Mouse (Mus musculus): Measurements from ENCODE around the gene Spock2.
A peak's percentile ranks its signal among the peaks of the same experiment; 100 is the strongest.
"Not testable (repeated sequence)": the region's sequence is repeated elsewhere in the genome, so short reads cannot be mapped to it uniquely, and the experiment has no call there.

Gene Spock2

GRCm38 (mm10) chr10:60108321-60109111 lies 2.5 kb downstream of the Spock2 start:
- peak; percentile 75 to 76 for DNase-seq

DNA sequence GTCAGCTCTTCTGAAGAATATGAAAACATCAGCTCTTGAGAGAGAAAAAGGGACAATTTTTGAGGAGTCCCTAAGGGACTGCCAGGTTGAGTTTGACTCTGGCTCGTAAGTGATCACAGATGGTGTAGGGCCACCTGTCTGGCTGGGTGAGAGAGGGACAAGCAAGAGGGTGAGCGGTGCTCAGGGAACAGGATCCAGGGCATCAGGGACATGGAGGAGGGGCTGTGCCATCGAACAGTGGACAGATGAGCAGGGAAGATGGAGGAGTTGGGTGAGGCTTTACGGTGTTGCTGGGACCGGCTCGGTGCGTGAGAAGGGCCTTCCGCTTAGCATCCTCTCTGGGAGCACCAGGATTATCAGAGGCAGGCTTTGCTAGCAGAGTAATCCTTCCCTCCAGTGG lies 3.3 kb downstream of the Spock2 start:
- peak; percentile 69 to 80 for DNase-seq

DNA sequence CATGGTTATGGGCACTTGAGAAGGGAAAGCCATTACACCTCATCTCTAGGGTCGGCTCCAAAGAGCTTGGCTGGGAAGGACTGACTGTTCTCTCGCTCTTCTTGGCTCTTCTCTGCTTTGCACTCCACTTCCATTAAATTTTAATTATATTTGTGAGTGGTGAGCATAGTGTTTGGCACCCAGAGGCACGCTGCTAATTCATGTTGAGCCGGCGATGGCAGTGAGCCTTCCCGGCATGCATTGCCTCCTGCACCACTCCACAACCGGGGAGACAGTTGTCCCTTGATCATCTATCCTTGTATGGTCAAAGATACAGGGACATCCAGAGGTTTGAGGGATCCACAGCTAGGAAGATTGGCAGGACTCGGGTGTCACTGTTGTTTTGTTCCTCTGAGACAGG lies 4.0 kb downstream of the Spock2 start:
- peak in 1 of 2 experiments; percentile 48 for DNase-seq

GRCm38 (mm10) chr10:60110908-60111475 lies 5.0 kb downstream of the Spock2 start:
- DNase-seq: no peak

GRCm38 (mm10) chr10:60113965-60114690 lies 8.1 kb downstream of the Spock2 start:
- DNase-seq: no peak

DNA sequence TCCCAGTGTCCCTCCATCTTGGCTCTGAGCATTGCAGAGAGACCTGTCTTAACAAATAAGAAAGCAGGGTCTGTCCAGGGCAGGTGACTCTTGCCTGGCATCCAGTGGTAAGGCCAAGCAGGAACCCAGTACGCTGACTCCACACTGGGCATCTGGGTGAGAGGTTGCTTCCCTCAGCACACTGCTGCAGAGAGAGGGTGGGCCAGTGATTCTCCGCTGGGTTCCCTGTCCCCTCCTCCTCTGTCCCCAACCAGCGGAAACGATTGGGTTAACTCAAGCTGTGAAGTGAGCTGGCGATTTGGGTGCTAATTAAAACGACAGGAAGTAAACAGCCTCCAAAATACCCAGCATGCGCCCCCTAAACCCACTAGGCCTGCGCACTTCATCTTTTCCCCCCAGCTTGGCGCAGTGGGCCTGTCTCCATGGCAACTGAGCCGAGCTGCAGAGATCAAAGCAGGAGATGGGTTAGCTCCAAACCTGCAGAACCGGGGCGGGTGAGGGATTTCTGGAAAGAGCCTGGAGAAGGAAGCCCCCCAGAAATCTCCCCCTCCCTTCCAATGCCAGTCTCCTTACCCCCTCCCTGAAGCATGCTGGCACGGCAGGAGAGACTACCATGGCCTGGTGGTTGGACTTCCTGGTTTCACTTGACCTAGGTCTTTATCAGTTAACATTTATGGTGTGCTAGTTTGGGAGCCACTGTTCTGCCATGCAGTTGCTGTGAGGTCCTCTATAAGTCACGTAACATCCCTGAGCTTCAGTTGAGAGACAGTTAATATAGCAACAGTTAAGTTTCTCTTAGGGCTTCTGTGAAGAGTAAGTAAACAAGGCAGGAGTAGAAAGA lies 9.5 kb downstream of the Spock2 start:
- DNase-seq: peak; percentile 60 to 62

DNA sequence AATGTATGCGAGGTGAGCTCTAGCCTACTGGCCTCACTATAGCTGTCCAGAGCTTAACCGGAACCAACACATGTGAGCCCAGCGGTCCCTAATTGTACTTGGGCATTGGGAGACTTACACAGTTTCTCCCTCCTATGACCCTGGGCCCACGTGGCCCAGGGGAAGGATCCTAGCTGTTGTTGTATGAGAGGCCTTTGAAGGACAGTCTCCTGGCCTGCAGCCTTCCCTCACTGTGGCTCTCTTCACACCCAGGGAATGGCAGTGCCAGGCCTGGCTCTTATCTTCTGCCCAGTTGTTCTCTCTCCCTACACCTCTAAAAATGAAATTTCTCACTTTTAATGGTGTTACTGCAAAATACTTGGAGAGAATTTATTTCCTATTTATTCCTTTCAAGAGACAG lies 11.0 kb downstream of the Spock2 start:
- no peak for DNase-seq

DNA sequence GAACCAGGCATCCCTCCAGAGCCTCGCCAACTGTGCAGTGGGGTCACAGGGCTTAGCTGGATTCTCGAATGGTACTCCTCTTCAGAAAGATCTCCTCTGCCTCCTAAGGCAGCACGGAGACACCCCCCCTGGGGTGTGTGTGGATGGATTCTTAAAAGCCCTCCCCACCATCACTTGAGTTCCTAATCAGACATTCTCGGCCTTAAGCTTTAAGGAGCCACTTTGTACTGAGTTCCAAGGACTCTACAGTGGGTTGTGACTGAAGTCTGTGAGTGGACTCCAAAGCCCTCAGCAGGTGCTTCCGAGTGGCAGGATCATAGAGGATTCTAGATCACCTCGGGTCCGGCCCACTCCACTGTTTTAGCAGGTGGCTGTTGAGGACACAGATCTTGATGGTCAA lies 12.4 kb downstream of the Spock2 start:
- DNase-seq: no peak

DNA sequence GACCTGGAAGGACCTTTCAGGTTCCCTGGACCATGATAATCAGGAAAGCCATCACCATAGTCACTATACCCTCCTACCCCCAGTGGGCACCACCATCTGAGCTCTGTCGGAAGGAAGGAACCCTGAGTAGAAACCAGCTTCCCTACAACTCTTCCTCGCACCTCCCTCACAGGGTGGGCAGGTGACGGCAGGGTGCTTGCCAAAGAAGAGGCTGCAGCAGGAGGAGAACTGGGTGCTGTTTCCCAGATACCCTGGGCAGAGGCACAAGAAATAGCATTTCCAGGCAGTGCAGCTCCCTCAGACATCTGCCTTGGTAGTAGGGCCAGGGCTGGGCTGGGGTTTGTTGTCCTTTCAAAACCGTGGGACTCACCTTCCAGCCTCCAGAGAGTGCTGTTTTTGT lies 14.6 kb downstream of the Spock2 start:
- DNase-seq: no peak

- DNase-seq: peak; percentile 42 to 63
Measured at GRCm38 (mm10) chr10:60124078-60124477, 18.1 kb downstream of the Spock2 start.

- no peak for DNase-seq
Measured at GRCm38 (mm10) chr10:60125529-60126327, 19.7 kb downstream of the Spock2 start.

DNA sequence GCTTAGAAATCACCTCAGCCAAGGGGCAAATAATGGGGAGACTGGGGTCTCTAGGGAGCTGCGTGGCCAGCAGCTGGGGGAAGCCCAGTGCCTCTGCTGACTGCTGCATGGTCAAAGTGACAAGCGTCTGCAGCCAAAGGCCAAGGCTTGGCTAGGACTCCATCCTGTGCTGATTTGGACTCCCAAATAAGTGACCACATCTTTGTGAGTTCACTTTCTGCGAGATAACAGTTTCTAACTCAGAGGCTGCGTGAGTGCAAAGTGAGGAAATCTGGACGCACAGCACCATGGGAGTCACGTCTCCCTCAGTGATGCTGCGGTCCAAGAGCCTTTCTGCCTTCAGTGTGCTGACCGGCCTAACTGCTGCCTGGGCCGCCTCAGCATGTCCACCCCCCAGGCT lies 22.3 kb downstream of the Spock2 start:
- no peak for DNase-seq

DNA sequence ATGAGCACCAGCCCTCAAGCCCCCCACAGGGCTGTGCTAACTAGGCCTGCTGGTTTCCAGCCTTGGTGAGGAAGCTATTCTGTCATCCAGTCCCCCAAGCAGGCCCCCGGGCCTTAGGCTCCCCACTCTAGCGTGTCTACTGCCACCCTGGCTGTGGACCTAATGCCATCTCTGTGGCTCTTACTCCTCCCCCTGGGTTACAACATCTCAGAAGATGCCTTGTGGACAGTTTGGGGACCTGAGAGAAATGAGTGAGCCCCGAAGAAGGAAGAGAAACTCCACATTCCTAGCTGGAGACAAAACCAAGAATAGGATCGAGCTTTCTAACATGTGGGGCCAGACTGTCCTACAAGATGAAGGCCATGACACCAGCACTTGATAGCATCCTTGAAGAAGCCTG lies 24.5 kb downstream of the Spock2 start:
- DNase-seq: no peak

GRCm38 (mm10) chr10:60133501-60133900 lies 27.5 kb downstream of the Spock2 start:
- DNase-seq: no peak

DNA sequence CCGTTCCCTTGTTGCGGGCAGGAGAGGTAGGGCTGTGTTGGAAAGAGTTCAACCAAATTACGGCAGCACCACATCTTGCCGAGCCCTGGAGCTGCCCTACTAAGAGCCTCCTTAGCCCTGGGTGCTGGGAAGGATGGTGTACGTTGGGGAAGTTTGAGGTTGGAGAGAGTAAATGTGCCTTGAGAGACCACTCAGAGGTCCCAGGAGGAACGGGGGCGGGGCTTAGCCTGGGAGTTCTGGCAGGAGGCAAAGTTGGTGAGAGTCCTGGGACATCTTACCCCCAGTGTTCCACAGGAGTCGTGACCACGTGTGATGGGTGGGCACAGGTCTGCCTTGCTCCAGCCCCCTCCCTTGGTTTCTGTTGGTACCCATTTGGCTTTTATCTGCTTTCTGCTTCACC lies 28.2 kb downstream of the Spock2 start:
- no peak for DNase-seq

DNA sequence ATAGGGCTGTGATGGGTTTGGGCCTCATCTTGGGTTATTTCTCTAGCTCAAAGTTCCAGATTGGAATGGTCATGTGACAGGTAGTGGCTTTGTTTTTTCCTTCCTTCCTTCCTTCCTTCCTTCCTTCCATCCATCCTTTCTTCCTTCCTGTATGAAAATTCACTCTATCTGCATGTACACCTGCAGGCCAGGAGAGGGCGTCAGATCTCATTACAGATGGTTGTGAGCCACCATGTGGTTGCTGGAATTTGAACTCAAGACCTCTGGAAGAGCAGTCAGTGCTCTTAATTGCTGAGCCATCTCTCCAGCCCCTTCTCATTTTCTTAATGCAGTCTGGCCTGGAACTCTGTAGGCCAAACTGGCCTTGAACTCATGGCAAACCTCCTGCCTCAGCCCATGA lies 30.0 kb downstream of the Spock2 start:
- not testable (repeated sequence) for DNase-seq

DNA sequence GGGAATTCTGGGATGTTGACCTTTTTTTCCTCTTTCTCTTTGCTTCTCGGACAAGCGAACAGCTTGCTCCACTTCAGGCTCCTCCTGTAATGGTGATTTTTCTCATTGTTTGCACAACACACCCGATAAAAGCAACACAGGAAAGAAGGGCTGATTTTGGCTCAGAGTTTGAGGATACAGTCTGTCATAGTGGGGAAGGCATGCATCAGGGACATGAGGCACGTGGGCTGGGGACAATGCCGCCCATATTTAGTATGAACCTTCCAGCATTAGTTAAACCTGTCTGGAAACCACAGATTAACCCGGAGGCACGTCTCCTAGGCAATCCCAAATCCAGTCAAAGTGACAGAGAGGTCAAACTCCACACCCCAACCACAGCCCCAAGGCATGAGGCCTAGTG lies 30.9 kb downstream of the Spock2 start:
- DNase-seq: no peak

DNA sequence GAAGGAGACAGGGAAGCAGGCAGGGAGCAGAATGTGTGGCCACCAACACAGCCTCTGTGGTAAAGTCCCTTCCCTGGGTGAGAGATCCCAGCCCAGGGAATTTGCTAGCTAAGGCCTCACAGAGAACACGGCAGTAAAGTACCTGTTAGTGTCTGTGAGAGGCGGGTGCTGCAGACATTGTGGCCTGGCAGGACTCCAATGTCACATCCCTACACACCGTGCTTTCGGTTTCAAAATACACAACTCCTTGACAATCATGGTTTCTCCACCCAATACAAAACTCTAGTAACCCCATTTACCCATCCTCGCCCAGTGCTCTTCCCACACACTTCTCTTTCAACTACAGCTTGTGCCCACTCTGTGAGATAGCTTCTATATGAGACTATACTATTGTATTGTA lies 32.7 kb downstream of the Spock2 start:
- DNase-seq: no peak

DNA sequence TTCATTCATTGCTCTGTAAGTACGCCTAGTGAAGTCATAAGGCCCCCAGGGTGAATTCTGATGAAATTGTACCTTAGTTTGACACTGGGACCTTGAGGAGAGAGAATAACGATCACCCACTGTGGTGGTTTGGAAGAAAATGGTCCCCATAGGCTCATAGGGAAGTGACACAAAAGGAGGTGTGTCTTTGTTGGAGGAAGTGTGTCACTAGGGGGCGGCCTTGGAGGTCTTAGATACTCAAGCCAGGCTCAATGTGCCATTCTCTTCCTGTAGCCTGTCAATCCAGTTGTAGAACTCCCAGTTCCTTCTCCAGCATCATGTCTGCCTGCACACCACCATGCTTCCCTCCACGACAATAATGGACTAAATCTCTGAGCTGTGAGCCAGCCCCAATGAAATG lies 34.7 kb downstream of the Spock2 start:
- no peak for DNase-seq

DNA sequence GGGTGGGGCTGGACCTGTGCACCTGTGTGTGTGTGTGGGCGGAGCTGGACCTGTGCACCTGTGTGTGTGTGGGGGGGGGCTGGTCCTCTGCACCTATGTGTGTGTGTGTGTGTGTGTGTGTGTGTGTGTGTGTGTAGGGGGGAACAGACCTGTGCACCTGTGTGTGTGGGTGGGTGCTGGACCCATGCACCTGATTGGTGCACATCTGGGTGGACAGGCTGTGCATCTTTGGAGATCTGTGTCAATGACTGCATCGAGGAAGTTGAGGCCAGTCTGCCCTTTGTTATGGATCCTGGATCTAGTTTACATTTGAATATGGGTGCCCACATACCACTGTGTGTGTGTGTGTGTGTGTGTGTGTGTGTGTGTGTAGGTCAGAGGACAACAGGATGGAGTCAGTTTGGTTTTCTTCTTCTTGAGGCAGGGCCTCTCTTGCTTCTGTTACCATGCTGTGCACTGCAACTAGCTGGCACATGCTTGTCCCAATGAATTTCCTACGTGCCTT lies 35.7 kb downstream of the Spock2 start:
- DNase-seq: no peak

- not testable (repeated sequence) for DNase-seq
Measured at GRCm38 (mm10) chr10:60147510-60148047, 41.6 kb downstream of the Spock2 start.

- DNase-seq: peak; percentile 76 to 88
Measured at GRCm38 (mm10) chr10:60148087-60148486, 42.1 kb downstream of the Spock2 start.

Measured in cerebellum, adult 18-20 months (tissue).